Mouse (Mus musculus): ENCODE measurements around the gene Gpr34. TPM values are rescaled to one million over a fixed set of nuclear protein-coding genes. Genes with fewer than 3 reads are reported as not detected.

Gpr34 gene
- polyA plus RNA-seq, 1 experiment from 2014 or later: 0.67 TPM

- 0% methylated on average over 1 of the region's 1 CpGs for WGBS
- H3K9me3 ChIP-seq (ENCODE audit: control insufficient read depth, low read length): no peaks in the 10 kb centered on the region
- H3K27me3 ChIP-seq (replicated peaks; ENCODE audit: control insufficient read depth, insufficient read depth, low read length): no peaks in the 10 kb centered on the region
- no peaks in the 10 kb centered on the region for H3K36me3 ChIP-seq (ENCODE audit: control insufficient read depth, insufficient read depth, low read length)
- no peak for DNase-seq (ENCODE audit: low spot score)
- no peak for ATAC-seq (replicated peaks; ENCODE audit: low FRiP score)
- H3K4me2 ChIP-seq: no peak overlapping the region
- H3K4me3 ChIP-seq (ENCODE audit: low read depth, low read length): no peak overlapping the region
- H3K9ac ChIP-seq (ENCODE audit: low read depth, low read length): no peak overlapping the region
- H3K4me1 ChIP-seq (replicated peaks; ENCODE audit: control insufficient read depth, insufficient read depth, low read length): no peaks in the 10 kb centered on the region
- no peak overlapping the region for H3K27ac ChIP-seq (ENCODE audit: low read depth, low read length)
These were observed 24.8 kb downstream of the Gpr34 start for GRCm38 (mm10) chrX:13656721-13657120.

DNA sequence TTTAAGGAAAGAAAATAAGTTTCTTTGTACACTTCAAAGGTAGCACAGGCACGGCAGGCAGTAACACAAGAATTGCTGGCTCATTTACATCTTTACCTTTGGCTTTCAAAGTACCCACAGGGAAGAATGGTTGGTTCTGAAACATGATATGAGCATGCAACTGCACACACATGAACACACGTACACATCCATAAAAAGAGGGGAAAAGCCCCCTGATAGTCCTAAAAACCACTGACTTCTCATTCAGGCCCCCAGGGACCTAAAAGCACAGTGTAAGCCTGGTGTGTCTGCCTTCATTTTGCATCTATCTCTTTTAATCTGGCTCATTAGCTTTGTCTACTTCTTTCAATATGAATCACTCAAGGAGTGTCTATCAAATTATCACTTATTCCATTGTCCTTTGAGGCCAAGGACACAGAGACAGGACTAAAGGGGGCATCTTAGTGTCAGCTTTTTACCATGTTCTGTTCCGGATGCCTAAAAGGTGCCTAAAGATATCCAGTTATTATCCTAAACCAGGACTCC is 26.8 kb downstream of the Gpr34 start:
- H3K27ac ChIP-seq (ENCODE audit: low read depth, low read length): no peak overlapping the region
- H3K27me3 ChIP-seq (replicated peaks; ENCODE audit: control insufficient read depth, insufficient read depth, low read length): no peaks in the 10 kb centered on the region
- no peak for DNase-seq (ENCODE audit: low spot score)
- no peak overlapping the region for H3K4me2 ChIP-seq
- H3K9me3 ChIP-seq (ENCODE audit: control insufficient read depth, low read length): no peaks in the 10 kb centered on the region
- H3K9ac ChIP-seq (ENCODE audit: low read depth, low read length): no peak overlapping the region
- no peak for ATAC-seq (replicated peaks; ENCODE audit: low FRiP score)
- no peaks in the 10 kb centered on the region for H3K36me3 ChIP-seq (ENCODE audit: control insufficient read depth, insufficient read depth, low read length)
- H3K4me1 ChIP-seq (replicated peaks; ENCODE audit: control insufficient read depth, insufficient read depth, low read length): no peaks in the 10 kb centered on the region
- WGBS: 82% methylated on average over 3 of the region's 3 CpGs
- H3K4me3 ChIP-seq (ENCODE audit: low read depth, low read length): no peak overlapping the region

DNA sequence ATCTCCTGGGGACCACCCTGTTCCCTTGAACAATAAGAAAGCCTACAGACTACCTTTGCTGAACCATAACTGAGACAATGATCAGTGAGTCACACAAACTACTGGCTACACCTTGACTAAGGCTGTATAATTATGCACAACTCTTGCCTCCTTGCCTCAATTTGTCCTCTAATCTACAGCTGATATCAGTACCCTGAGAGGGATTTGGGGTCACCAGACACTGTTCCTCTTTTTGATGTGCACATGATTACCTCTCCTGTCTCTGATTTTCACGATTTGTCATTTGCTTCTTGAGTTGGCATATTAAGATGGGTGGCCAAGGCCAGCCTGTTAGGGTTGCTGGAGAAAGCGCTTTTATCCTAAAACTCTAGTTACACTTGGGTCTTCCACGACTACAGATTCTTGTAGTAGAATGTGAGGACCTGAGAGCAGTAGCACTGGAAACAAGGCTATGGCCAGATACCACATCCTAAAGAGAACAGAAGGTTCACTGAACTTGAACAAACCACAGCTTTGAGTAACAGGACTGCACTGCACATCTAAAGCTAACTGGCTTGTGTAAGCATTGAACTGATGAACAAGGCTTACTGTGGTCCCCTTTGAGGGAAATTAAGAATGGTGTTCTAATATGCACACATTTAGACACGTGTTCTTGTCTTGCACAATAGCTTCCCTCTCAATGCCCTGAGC is 27.5 kb downstream of the Gpr34 start:
- ATAC-seq (replicated peaks; ENCODE audit: low FRiP score) (no peak), DNase-seq (ENCODE audit: low spot score) (no peak)
- Histone ChIP-seq H3K27ac (ENCODE audit: low read depth, low read length) (no peak overlapping the region), H3K27me3 (replicated peaks; ENCODE audit: control insufficient read depth, insufficient read depth, low read length) (no peaks in the 10 kb centered on the region), H3K36me3 (ENCODE audit: control insufficient read depth, insufficient read depth, low read length) (no peaks in the 10 kb centered on the region), H3K9me3 (ENCODE audit: control insufficient read depth, low read length) (no peaks in the 10 kb centered on the region), H3K4me2 (no peak overlapping the region), H3K4me1 (replicated peaks; ENCODE audit: control insufficient read depth, insufficient read depth, low read length) (no peaks in the 10 kb centered on the region), H3K4me3 (ENCODE audit: low read depth, low read length) (no peak overlapping the region), H3K9ac (ENCODE audit: low read depth, low read length) (no peak overlapping the region)
- WGBS: 70% methylated on average over 4 of the region's 4 CpGs

DNA sequence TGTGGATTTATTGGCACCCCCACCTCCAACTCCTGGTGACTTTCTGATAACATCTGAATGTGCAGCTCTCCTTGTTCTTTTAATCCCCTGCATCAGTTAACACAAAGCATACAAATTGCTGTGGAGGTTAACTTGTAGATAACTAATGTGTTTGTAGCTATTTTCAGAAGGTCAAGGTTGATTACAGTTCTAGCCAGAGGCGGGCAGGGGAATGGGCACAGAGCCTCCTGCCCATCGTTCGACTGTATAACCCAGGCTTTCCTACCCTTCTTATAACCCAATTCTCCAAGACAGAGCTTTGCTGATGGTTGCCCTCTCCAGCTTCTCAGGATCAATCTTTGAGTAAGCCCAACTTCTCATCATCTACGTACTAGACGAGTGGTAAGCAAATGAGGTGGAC is 29.2 kb downstream of the Gpr34 start, which contains the start of gene Gpr82:
Gene Gpr82 (plus strand): TSS at position 301 of the 400 bp plus-strand sequence.
- WGBS: 87% methylated on average over 5 of the region's 5 CpGs
- no peaks in the 10 kb centered on the region for H3K27me3 ChIP-seq (replicated peaks; ENCODE audit: control insufficient read depth, insufficient read depth, low read length)
- H3K4me1 ChIP-seq (replicated peaks; ENCODE audit: control insufficient read depth, insufficient read depth, low read length): no peaks in the 10 kb centered on the region
- ATAC-seq (replicated peaks; ENCODE audit: low FRiP score) (no peak), DNase-seq (ENCODE audit: low spot score) (no peak)
- no peak within 1 kb of the TSS for H3K9ac ChIP-seq (ENCODE audit: low read depth, low read length)
- H3K4me3 ChIP-seq (ENCODE audit: low read depth, low read length): no peak within 1 kb of the TSS
- no peaks in the 10 kb centered on the region for H3K36me3 ChIP-seq (ENCODE audit: control insufficient read depth, insufficient read depth, low read length)
- no peak within 1 kb of the TSS for H3K4me2 ChIP-seq
- no peak within 1 kb of the TSS for H3K27ac ChIP-seq (ENCODE audit: low read depth, low read length)
- no peaks in the 10 kb centered on the region for H3K9me3 ChIP-seq (ENCODE audit: control insufficient read depth, low read length)

DNA sequence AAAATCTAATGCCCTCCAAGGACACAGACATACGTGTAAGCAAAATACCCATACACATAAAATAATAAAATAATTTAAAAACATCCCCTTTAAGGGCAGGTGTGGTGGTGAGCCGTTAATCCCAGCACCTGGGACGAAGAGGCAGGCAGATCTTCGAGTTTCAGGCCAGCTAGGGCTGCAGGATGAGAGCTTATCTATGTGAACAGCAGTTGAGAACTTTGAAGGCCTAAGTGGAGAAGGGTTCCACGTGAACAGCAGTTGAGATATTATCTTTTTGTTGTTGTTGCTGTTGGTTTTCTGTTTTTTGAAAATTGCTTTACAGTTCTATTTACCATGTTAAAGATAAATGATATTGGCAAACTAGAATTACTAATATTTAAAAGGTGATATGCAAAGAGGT is 37.0 kb downstream of the Gpr34 start:
- no peak overlapping the region for H3K27ac ChIP-seq (ENCODE audit: low read depth, low read length)
- no peak for DNase-seq (ENCODE audit: low spot score)
- H3K9ac ChIP-seq (ENCODE audit: low read depth, low read length): no peak overlapping the region
- H3K4me2 ChIP-seq: no peak overlapping the region
- peak; percentile 80 for ATAC-seq (replicated peaks; ENCODE audit: low FRiP score)
- 50% methylated on average over 5 of the region's 5 CpGs for WGBS
- H3K4me1 ChIP-seq (replicated peaks; ENCODE audit: control insufficient read depth, insufficient read depth, low read length): no peaks in the 10 kb centered on the region
- H3K27me3 ChIP-seq (replicated peaks; ENCODE audit: control insufficient read depth, insufficient read depth, low read length): no peaks in the 10 kb centered on the region
- no peaks in the 10 kb centered on the region for H3K9me3 ChIP-seq (ENCODE audit: control insufficient read depth, low read length)
- no peak overlapping the region for H3K4me3 ChIP-seq (ENCODE audit: low read depth, low read length)
- H3K36me3 ChIP-seq (ENCODE audit: control insufficient read depth, insufficient read depth, low read length): no peaks in the 10 kb centered on the region

- WGBS: 71% methylated on average over 3 of the region's 3 CpGs
- H3K4me3 ChIP-seq (ENCODE audit: low read depth, low read length): no peak overlapping the region
- H3K9ac ChIP-seq (ENCODE audit: low read depth, low read length): no peak overlapping the region
- no peak overlapping the region for H3K27ac ChIP-seq (ENCODE audit: low read depth, low read length)
- H3K4me2 ChIP-seq: no peak overlapping the region
- no peaks in the 10 kb centered on the region for H3K9me3 ChIP-seq (ENCODE audit: control insufficient read depth, low read length)
- H3K36me3 ChIP-seq (ENCODE audit: control insufficient read depth, insufficient read depth, low read length): no peaks in the 10 kb centered on the region
- DNase-seq (ENCODE audit: low spot score): no peak
- H3K4me1 ChIP-seq (replicated peaks; ENCODE audit: control insufficient read depth, insufficient read depth, low read length): no peaks in the 10 kb centered on the region
- no peak for ATAC-seq (replicated peaks; ENCODE audit: low FRiP score)
- no peaks in the 10 kb centered on the region for H3K27me3 ChIP-seq (replicated peaks; ENCODE audit: control insufficient read depth, insufficient read depth, low read length)
These were observed 38.5 kb downstream of the Gpr34 start for GRCm38 (mm10) chrX:13670342-13670741.

GRCm38 (mm10) chrX:13673001-13673400 is 41.1 kb downstream of the Gpr34 start:
- Histone ChIP-seq H3K4me2 (no peak overlapping the region), H3K27me3 (replicated peaks; ENCODE audit: control insufficient read depth, insufficient read depth, low read length) (no peaks in the 10 kb centered on the region), H3K36me3 (ENCODE audit: control insufficient read depth, insufficient read depth, low read length) (no peaks in the 10 kb centered on the region), H3K9me3 (ENCODE audit: control insufficient read depth, low read length) (no peaks in the 10 kb centered on the region), H3K27ac (ENCODE audit: low read depth, low read length) (no peak overlapping the region), H3K9ac (ENCODE audit: low read depth, low read length) (no peak overlapping the region), H3K4me3 (ENCODE audit: low read depth, low read length) (no peak overlapping the region), H3K4me1 (replicated peaks; ENCODE audit: control insufficient read depth, insufficient read depth, low read length) (no peaks in the 10 kb centered on the region)
- WGBS: 84% methylated on average over 3 of the region's 3 CpGs
- ATAC-seq (replicated peaks; ENCODE audit: low FRiP score) (no peak), DNase-seq (ENCODE audit: low spot score) (no peak)

DNA sequence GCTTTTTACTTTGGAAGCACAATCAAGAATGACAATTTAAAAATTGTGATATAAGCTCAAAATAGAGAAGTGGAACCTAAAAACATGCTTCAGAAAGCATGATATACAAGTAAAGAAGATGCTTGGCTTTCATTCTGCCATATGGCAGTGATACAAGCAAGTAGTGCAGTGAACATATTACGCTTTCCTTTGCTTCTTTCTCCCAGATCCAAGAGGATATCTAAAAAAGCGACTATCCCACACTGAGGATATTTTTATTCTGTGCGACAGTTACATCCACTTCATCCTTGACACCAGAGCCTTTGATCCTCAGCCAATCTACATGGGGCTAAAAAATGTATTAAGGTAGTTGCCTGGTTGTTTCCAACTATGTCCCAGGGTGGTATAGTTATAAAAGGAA is 49.9 kb downstream of the Gpr34 start:
- no peak for DNase-seq (ENCODE audit: low spot score)
- ATAC-seq (replicated peaks; ENCODE audit: low FRiP score): no peak
- WGBS: 86% methylated on average over 3 of the region's 3 CpGs
- Histone ChIP-seq H3K4me1 (replicated peaks; ENCODE audit: control insufficient read depth, insufficient read depth, low read length) (no peaks in the 10 kb centered on the region), H3K27ac (ENCODE audit: low read depth, low read length) (no peak overlapping the region), H3K27me3 (replicated peaks; ENCODE audit: control insufficient read depth, insufficient read depth, low read length) (no peaks in the 10 kb centered on the region), H3K36me3 (ENCODE audit: control insufficient read depth, insufficient read depth, low read length) (no peaks in the 10 kb centered on the region), H3K4me3 (ENCODE audit: low read depth, low read length) (no peak overlapping the region), H3K4me2 (no peak overlapping the region), H3K9me3 (ENCODE audit: control insufficient read depth, low read length) (no peaks in the 10 kb centered on the region), H3K9ac (ENCODE audit: low read depth, low read length) (no peak overlapping the region)

DNA sequence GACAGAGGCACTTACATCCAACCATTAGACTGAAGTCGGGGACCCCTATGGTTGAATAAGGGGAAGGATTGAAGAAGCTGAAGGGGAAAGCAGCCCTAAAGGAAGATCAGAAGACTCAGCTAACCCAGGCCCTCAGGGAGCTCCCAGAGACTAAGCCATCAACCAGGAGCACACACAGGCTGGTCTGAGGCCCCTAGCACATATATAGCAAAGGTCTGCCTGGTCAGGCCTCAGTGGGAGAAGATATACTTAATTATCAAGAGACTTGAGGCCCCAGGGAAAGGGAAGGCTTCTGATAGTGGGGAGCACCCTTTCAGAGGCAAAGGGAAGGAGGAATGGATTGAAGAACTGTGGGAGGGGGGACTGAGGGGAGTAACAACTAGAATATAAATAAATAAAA is 54.7 kb downstream of the Gpr34 start:
- Histone ChIP-seq H3K9me3 (ENCODE audit: control insufficient read depth, low read length) (no peaks in the 10 kb centered on the region), H3K27ac (ENCODE audit: low read depth, low read length) (no peak overlapping the region), H3K4me3 (ENCODE audit: low read depth, low read length) (no peak overlapping the region), H3K4me1 (replicated peaks; ENCODE audit: control insufficient read depth, insufficient read depth, low read length) (no peaks in the 10 kb centered on the region), H3K27me3 (replicated peaks; ENCODE audit: control insufficient read depth, insufficient read depth, low read length) (no peaks in the 10 kb centered on the region), H3K9ac (ENCODE audit: low read depth, low read length) (no peak overlapping the region), H3K4me2 (no peak overlapping the region), H3K36me3 (ENCODE audit: control insufficient read depth, insufficient read depth, low read length) (no peaks in the 10 kb centered on the region)
- peak; percentile 73 for ATAC-seq (replicated peaks; ENCODE audit: low FRiP score)
- 69% methylated on average over 1 of the region's 1 CpGs for WGBS
- DNase-seq (ENCODE audit: low spot score): no peak
